Mouse (Mus musculus) G1E (cell line): Measurements from ENCODE around the gene Brsk2.

Source experiments
- CTCF ChIP-seq: IDR thresholded peaks from 2 replicates; pipeline ENCODE4 v1.5.1; 2012; ENCODE audit warnings: low read depth, low read length, inconsistent platforms, mixed read lengths
- TAL1 ChIP-seq: conservative IDR thresholded peaks from 2 replicates; pipeline ENCODE4 v1.6.1; 2012; ENCODE audit warnings: low read depth, low read length, inconsistent platforms, mixed read lengths

DNA sequence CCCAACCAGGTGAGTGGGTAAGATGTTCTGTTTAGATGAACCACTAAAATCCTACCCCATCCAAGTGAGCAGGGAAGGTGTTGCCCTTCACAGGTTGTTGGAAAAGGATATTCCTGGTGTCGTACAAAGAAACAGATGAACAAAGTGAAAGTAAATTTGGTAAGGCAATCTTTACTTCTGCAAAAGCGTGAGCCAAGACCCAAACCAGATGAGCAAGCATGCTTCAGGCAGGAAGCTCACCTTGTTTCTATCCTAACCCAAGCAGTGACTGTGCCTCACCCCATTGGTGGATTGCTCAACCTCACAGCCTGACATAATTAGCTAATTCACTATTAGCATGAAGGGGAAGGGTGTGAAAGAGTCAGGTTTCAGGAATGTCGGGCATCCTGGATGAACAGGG, 38.2 kb upstream of the Brsk2 start:
- TF ChIP-seq CTCF (no peak), TAL1 (no peak)
